Mouse (Mus musculus) lung, embryonic 16.5 days (tissue): ENCODE results near the gene Camk1d. TPM values are rescaled to one million over a fixed set of nuclear protein-coding genes. Genes with fewer than 3 reads are reported as not detected.

ENCODE experiments used
- ATAC-seq: fragments of 200-750 bp; cut with Nextera tagmentation; 2 replicates; pipeline ENCODE4 v1.8.0; 2017; ENCODE audit warnings: low read depth, mild to moderate bottlenecking, moderate library complexity
- H3K27ac ChIP-seq: fragments of 300-500 bp; sonication (generic); 2 replicates; pipeline ENCODE4 v1.5.1; 2014; ENCODE audit warnings: mild to moderate bottlenecking, control low read depth, low read length
- H3K27me3 ChIP-seq: fragments of 300-500 bp; sonication (generic); 2 replicates; pipeline ENCODE4 v1.6.1; 2014; ENCODE audit warnings: low read depth, low read length, mixed read lengths; ENCODE audit not compliant: control insufficient read depth, insufficient read depth
- H3K36me3 ChIP-seq: fragments of 300-500 bp; sonication (generic); 2 replicates; pipeline ENCODE4 v1.6.1; 2014; ENCODE audit warnings: low read length; ENCODE audit not compliant: control insufficient read depth, insufficient read depth
- H3K4me1 ChIP-seq: fragments of 300-500 bp; sonication (generic); replicated peaks from 2 replicates; pipeline ENCODE4 v1.6.1; 2014; ENCODE audit warnings: low read length, mixed read lengths; ENCODE audit not compliant: control insufficient read depth, insufficient read depth
- H3K4me2 ChIP-seq: fragments of 300-500 bp; sonication (generic); 2 replicates; pipeline ENCODE4 v1.6.1; 2014; ENCODE audit warnings: low read depth, low read length, control low read depth
- H3K4me3 ChIP-seq: fragments of 300-500 bp; sonication (generic); 2 replicates; pipeline ENCODE4 v1.5.1; 2014; ENCODE audit warnings: mild to moderate bottlenecking, low read length, control low read depth
- H3K9ac ChIP-seq: fragments of 300-500 bp; sonication (generic); 2 replicates; pipeline ENCODE4 v1.6.1; 2014; ENCODE audit warnings: low read length, control low read depth
- H3K9me3 ChIP-seq: fragments of 300-500 bp; sonication (generic); 2 replicates; pipeline ENCODE4 v1.6.1; 2016; ENCODE audit warnings: low read length; ENCODE audit not compliant: control insufficient read depth
- WGBS: fragments of 180-500 bp; shearing (Covaris S2); extraction: QIAGEN DNeasy Blood & Tissue Kit; methylation state at CpG from one replicate; pipeline ENCODE4 v1.1.7; 2014; 5-methylcytosine and 5-hydroxymethylcytosine counted together
- polyA plus RNA-seq: library from polyadenylated mRNA; unstranded; fragments of >200 nt; fragmentation: Nextera tagmentation; extraction: Ambion mirVana; gene quantifications from 2 replicates; pipeline ENCODE4 v1.2.1, GENCODE M21; 2015

Camk1d gene
- polyA plus RNA-seq, 1 experiment from 2014 or later, result 1.9 TPM

DNA sequence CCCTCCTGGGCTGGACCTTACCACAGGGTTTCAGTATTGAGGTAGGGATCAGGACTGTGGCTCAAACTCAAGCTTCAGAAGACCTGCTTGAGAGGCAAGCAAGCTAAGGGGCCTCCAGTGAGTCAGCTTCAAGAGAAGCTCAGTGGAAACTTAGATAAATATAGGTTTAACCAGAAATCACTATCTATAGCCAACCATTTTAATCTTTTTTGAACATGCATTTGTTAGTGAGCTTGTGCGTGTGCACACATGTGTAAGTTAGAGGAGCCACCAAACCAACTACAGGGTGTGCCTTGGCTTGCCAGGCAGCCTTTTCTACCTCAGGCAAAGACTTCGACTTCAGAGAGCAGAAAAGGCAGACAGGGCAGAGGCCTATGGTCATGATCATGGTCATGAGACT is 200.7 kb downstream of the Camk1d start:
- H3K9me3 ChIP-seq, result no peaks in the 10 kb centered on the region
- no peak overlapping the region for H3K4me2 ChIP-seq
- H3K36me3 ChIP-seq, result no peaks in the 10 kb centered on the region
- H3K27ac ChIP-seq, result no peak overlapping the region
- 90% methylated on average over 2 of the region's 2 CpGs for WGBS
- H3K4me1 ChIP-seq, result no peaks in the 10 kb centered on the region; the same call in 1 of the 2 replicates
- ATAC-seq, result no peak
- no peaks in the 10 kb centered on the region for H3K27me3 ChIP-seq
- H3K9ac ChIP-seq, result no peak overlapping the region
- H3K4me3 ChIP-seq, result no peak overlapping the region

DNA sequence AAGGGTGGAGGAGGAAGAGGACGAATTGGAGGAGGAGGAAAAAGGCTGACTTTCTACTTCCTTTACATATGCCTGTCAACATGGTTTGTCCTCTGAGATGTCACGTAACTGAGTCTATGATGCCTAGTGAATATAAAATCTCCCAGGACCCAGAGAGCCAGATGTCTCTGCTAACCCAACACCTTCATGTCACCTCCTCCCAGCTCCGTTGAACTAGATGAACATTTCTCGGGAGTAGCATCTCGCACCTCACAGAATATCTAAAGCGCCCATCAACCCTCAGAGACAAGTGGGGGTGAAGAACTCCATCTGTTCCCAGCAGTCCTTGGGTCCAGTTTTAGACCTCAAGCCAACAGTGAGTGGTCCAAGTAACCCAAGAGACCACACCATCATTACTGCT is 204.3 kb downstream of the Camk1d start:
- H3K9ac ChIP-seq, result no peak overlapping the region
- 56% methylated on average over 6 of the region's 6 CpGs for WGBS
- H3K4me3 ChIP-seq, result no peak overlapping the region
- no peaks in the 10 kb centered on the region; the same call in 1 of the 2 replicates for H3K9me3 ChIP-seq
- H3K27me3 ChIP-seq, result no peaks in the 10 kb centered on the region
- H3K36me3 ChIP-seq, result no peaks in the 10 kb centered on the region
- H3K4me2 ChIP-seq, result no peak overlapping the region
- H3K4me1 ChIP-seq, result no peaks in the 10 kb centered on the region
- H3K27ac ChIP-seq, result no peak overlapping the region
- ATAC-seq, result peak; percentile 84

GRCm38 (mm10) chr2:5499620-5500019 is 214.7 kb downstream of the Camk1d start:
- Histone ChIP-seq H3K9me3 (no peaks in the 10 kb centered on the region), H3K27me3 (no peaks in the 10 kb centered on the region), H3K27ac (no peak overlapping the region), H3K36me3 (no peaks in the 10 kb centered on the region), H3K4me2 (no peak overlapping the region), H3K4me3 (no peak overlapping the region), H3K4me1 (no peaks in the 10 kb centered on the region), H3K9ac (no peak overlapping the region)
- 65% methylated on average over 4 of the region's 4 CpGs for WGBS
- no peak for ATAC-seq

- Histone ChIP-seq H3K9ac (no peak overlapping the region), H3K27me3 (no peaks in the 10 kb centered on the region), H3K4me1 (no peaks in the 10 kb centered on the region), H3K36me3 (no peaks in the 10 kb centered on the region), H3K9me3 (no peaks in the 10 kb centered on the region), H3K4me2 (no peak overlapping the region), H3K27ac (no peak overlapping the region), H3K4me3 (no peak overlapping the region)
- ATAC-seq, result peak; percentile 51; the same call in 1 of the 2 replicates
- 67% methylated on average over 5 of the region's 5 CpGs for WGBS
Observed at GRCm38 (mm10) chr2:5489916-5490315, 224.4 kb downstream of the Camk1d start.

- H3K36me3 ChIP-seq, result no peaks in the 10 kb centered on the region
- no peak overlapping the region for H3K4me3 ChIP-seq
- WGBS, result 74% methylated on average over 3 of the region's 3 CpGs
- H3K27me3 ChIP-seq, result no peaks in the 10 kb centered on the region
- no peak for ATAC-seq
- H3K4me1 ChIP-seq, result no peaks in the 10 kb centered on the region
- no peak overlapping the region for H3K4me2 ChIP-seq
- no peak overlapping the region for H3K27ac ChIP-seq
- H3K9ac ChIP-seq, result no peak overlapping the region
- no peaks in the 10 kb centered on the region for H3K9me3 ChIP-seq
Observed at GRCm38 (mm10) chr2:5487344-5487743, 227.0 kb downstream of the Camk1d start.

DNA sequence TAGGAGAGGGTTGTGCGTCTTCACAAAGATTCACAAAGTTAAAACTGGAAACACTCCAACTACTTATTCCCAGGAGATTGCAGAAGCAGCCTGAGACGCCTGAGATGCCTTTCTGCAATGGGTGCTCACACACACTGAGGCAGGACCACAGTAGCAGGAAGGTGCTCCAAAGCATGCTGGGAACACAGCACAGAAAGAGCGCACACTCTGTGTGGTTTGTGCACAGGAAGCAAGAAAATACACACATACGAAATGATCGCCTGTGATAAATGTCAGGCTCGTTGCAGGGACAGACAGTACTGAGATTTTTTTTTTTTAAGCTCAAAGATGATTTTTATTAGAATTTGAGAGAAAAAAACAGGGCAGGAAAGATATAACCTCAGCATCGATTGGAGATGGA is 227.7 kb downstream of the Camk1d start:
- Histone ChIP-seq H3K4me1 (no peaks in the 10 kb centered on the region), H3K9me3 (no peaks in the 10 kb centered on the region), H3K27me3 (no peaks in the 10 kb centered on the region), H3K4me3 (no peak overlapping the region), H3K9ac (no peak overlapping the region), H3K4me2 (no peak overlapping the region), H3K36me3 (no peaks in the 10 kb centered on the region), H3K27ac (no peak overlapping the region)
- no peak for ATAC-seq
- 77% methylated on average over 7 of the region's 7 CpGs for WGBS

- H3K4me2 ChIP-seq, result no peak overlapping the region
- ATAC-seq, result no peak
- H3K9ac ChIP-seq, result no peak overlapping the region
- H3K4me1 ChIP-seq, result no peaks in the 10 kb centered on the region
- no peak overlapping the region for H3K4me3 ChIP-seq
- no peaks in the 10 kb centered on the region for H3K36me3 ChIP-seq
- no peaks in the 10 kb centered on the region for H3K9me3 ChIP-seq
- no peak overlapping the region for H3K27ac ChIP-seq
- WGBS, result 85% methylated on average over 6 of the region's 6 CpGs
- no peaks in the 10 kb centered on the region for H3K27me3 ChIP-seq
Observed at GRCm38 (mm10) chr2:5485786-5486185, 228.5 kb downstream of the Camk1d start.

DNA sequence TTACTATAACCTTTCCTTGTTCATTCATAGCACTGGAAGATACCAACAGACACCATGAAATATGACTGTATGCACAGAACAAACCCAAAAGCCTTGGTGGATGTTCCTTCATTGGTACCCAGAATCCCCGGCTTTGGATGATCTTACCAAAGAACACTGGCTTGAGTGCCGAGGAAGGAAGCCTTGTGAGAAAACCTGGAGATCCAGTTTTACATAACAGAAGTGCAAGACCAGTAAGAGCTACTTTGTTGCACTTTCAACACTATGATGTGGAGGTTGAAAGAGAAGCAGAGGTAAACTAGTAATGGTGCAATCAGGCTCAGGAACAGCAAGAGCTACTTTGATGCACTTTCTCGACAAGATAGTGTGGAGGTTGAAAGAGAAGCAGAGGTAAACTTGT is 234.4 kb downstream of the Camk1d start:
- no peak overlapping the region for H3K27ac ChIP-seq
- no peak for ATAC-seq
- 74% methylated on average over 3 of the region's 3 CpGs for WGBS

GRCm38 (mm10) chr2:5478709-5479108 is 235.6 kb downstream of the Camk1d start:
- WGBS, result 73% methylated on average over 5 of the region's 5 CpGs
- no peak overlapping the region for H3K4me3 ChIP-seq
- no peak overlapping the region for H3K9ac ChIP-seq
- no peaks in the 10 kb centered on the region for H3K9me3 ChIP-seq
- no peak overlapping the region for H3K27ac ChIP-seq
- no peaks in the 10 kb centered on the region for H3K27me3 ChIP-seq
- ATAC-seq, result no peak
- no peak overlapping the region for H3K4me2 ChIP-seq
- H3K4me1 ChIP-seq, result no peaks in the 10 kb centered on the region
- no peaks in the 10 kb centered on the region for H3K36me3 ChIP-seq

More for the DNA sequence above, 234.4 kb downstream of the Camk1d start:
- Histone ChIP-seq H3K4me3 (no peak overlapping the region), H3K4me1 (no peaks in the 10 kb centered on the region), H3K27me3 (no peaks in the 10 kb centered on the region), H3K4me2 (no peak overlapping the region), H3K9me3 (no peaks in the 10 kb centered on the region), H3K9ac (no peak overlapping the region), H3K36me3 (no peaks in the 10 kb centered on the region)

DNA sequence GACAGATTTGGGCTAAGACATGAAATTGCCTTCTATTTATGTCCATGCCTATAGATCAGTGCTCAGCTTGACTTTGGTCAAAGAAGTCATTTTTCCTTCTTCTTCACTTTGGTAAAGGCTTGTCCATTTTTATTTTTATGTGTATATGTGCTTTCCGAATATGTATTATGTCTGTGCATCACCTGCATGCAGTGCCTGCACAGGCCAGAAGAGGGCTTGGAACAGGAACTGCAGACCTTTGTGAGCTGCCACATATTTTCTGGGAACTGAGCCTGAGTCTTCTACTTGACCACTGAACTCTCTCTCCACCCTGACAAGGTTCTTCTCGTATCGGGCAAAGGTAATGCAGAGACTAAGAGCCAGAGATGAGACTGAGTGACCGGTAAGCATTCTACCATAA is 236.1 kb downstream of the Camk1d start:
- H3K27me3 ChIP-seq, result no peaks in the 10 kb centered on the region
- H3K27ac ChIP-seq, result no peak overlapping the region
- H3K4me1 ChIP-seq, result no peaks in the 10 kb centered on the region
- H3K9ac ChIP-seq, result no peak overlapping the region
- 97% methylated on average over 4 of the region's 4 CpGs for WGBS
- H3K9me3 ChIP-seq, result no peaks in the 10 kb centered on the region
- H3K4me3 ChIP-seq, result no peak overlapping the region
- no peaks in the 10 kb centered on the region for H3K36me3 ChIP-seq
- H3K4me2 ChIP-seq, result no peak overlapping the region
- ATAC-seq, result no peak
